Mouse (Mus musculus) brain, embryonic 14.5 days (tissue): ENCODE measurements around the gene Ing1.

Experiments used
- CTCF ChIP-seq: fragments of 200-500 bp; IDR thresholded peaks from 2 replicates; pipeline ENCODE4 v1.5.1; 2012; ENCODE audit warnings: inconsistent platforms, mild to moderate bottlenecking, moderate library complexity, borderline replicate concordance; ENCODE audit not compliant: insufficient read depth, insufficient read length; ENCODE audit errors: extremely low read depth
- POLR2A ChIP-seq: fragments of 200-500 bp; IDR thresholded peaks from 2 replicates; pipeline ENCODE4 v1.6.1; 2012; ENCODE audit warnings: mild to moderate bottlenecking, inconsistent platforms, borderline replicate concordance; ENCODE audit not compliant: poor library complexity, insufficient read depth, insufficient read length, severe bottlenecking; ENCODE audit errors: extremely low read depth

- no peak for TF ChIP-seq POLR2A
- TF ChIP-seq CTCF = no peak
These were observed 31.0 kb downstream of the Ing1 start for GRCm38 (mm10) chr8:11586374-11586745.
